Mouse (Mus musculus) C2C12 (cell line): Measurements from ENCODE around the gene Cacnb4. TPM values are rescaled to one million over a fixed set of nuclear protein-coding genes. Genes with fewer than 3 reads are reported as not detected.

ENCODE experiments used
- H3K27me3 ChIP-seq: one replicate; pipeline ENCODE4 v1.6.1; 2011; ENCODE audit not compliant: control insufficient read depth, insufficient read depth, insufficient read length
- H3K36me3 ChIP-seq: one replicate; pipeline ENCODE4 v1.6.1; 2011; ENCODE audit not compliant: control insufficient read depth, insufficient read depth
- H3K4me3 ChIP-seq: one replicate; pipeline ENCODE4 v1.5.1; 2011; ENCODE audit warnings: mild to moderate bottlenecking, control low read depth; ENCODE audit not compliant: poor library complexity, insufficient read depth, severe bottlenecking
- H3K79me2 ChIP-seq: one replicate; pipeline ENCODE4 v1.6.1; 2011; ENCODE audit not compliant: control insufficient read depth, insufficient read depth
- H3K79me3 ChIP-seq: one replicate; pipeline ENCODE4 v1.6.1; 2011; ENCODE audit warnings: low read depth, control low read depth
- H3ac ChIP-seq: one replicate; pipeline ENCODE3; 2011; ENCODE audit warnings: low read depth; ENCODE audit not compliant: control insufficient read depth, insufficient read length
- CEBPB ChIP-seq: IDR thresholded peaks from one replicate; pipeline ENCODE4 v1.6.1; 2011; ENCODE audit warnings: low read depth, mild to moderate bottlenecking, control low read depth, moderate library complexity
- CTCF ChIP-seq: IDR thresholded peaks from one replicate; pipeline ENCODE4 v1.5.1; 2011; ENCODE audit not compliant: control insufficient read depth, insufficient read depth, insufficient read length
- FOSL1 ChIP-seq: IDR thresholded peaks from one replicate; pipeline ENCODE4 v1.8.0; 2011; ENCODE audit warnings: mild to moderate bottlenecking, low read length; ENCODE audit not compliant: poor library complexity, insufficient read depth, severe bottlenecking
- MAX ChIP-seq: IDR thresholded peaks from one replicate; pipeline ENCODE4 v1.6.1; 2011; ENCODE audit warnings: mild to moderate bottlenecking, control low read depth
- MYOD1 ChIP-seq: IDR thresholded peaks from one replicate; pipeline ENCODE4 v1.6.1; 2011; ENCODE audit warnings: low read depth; ENCODE audit not compliant: control insufficient read depth, insufficient read length
- MYOG ChIP-seq: IDR thresholded peaks from one replicate; pipeline ENCODE4 v1.6.1; 2011; ENCODE audit not compliant: control insufficient read depth, insufficient read length; ENCODE audit errors: extremely low read depth
- USF1 ChIP-seq: IDR thresholded peaks from one replicate; pipeline ENCODE4 v1.6.1; 2011; ENCODE audit warnings: low read depth, mild to moderate bottlenecking, control low read depth, moderate library complexity
- polyA plus RNA-seq: library from polyadenylated mRNA; unstranded; fragments of >200 nt; fragmentation: generic; extraction: Trizol; gene quantifications from one replicate; pipeline ENCODE4 v1.2.1, GENCODE M21; 2012; ENCODE audit warnings: missing spikeins

Cacnb4 gene
- polyA plus RNA-seq, 1 experiment = 0.01 TPM

DNA sequence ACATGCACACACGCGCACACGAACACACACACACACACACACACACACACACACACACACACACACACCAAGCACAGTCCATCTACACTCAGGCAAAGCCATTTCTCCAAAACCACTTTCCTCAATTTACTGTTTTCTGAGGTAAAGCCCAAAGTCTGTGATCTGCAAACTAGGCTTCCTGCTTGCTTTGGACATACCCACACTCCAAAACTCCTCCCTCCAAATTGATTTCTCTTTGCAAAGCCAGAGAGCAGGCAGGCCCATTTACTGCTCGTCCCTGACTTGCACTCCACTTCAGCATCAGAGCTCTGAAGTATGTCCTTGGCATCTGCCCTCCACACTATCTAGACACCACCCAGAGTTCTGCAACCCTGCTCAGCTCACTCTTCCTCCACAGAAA, 958 bp upstream of the Cacnb4 start:
- Histone ChIP-seq H3K36me3 (no peaks in the 10 kb centered on the region), H3K27me3 (peaks cover 29% of the 10 kb centered on the region), H3K4me3 (no peak overlapping the region), H3ac (no peak overlapping the region), H3K79me3 (no peaks in the 10 kb centered on the region), H3K79me2 (no peaks in the 10 kb centered on the region)
- TF ChIP-seq MYOD1 (no peak), CTCF (no peak), USF1 (no peak), FOSL1 (no peak), MYOG (no peak), CEBPB (no peak), MAX (no peak)

DNA sequence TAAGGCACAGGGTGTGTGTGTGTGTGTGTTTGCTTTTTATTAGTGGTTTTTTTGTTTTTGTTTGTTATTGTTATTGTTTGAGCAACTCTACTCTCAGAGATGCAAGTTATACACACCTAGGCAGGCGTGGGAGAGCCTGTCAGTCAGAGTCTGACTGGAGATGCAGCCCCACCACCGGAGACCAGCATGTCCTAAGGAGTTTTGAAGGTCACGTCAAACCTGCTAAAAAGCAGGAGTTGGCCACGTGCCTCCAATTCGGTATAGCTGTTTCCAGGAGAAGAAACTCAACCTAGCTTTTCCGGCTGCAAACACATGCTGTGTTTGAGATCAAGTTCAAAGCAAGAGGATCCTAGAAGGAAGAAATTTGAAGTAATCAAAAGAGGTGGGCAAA, 277 bp upstream of the Cacnb4 start:
- Histone ChIP-seq H3K4me3 (no peak overlapping the region), H3K79me2 (no peaks in the 10 kb centered on the region), H3ac (no peak overlapping the region), H3K27me3 (peaks cover 29% of the 10 kb centered on the region), H3K79me3 (no peaks in the 10 kb centered on the region), H3K36me3 (no peaks in the 10 kb centered on the region)
- no peak for TF ChIP-seq MYOD1
- no peak for TF ChIP-seq FOSL1

DNA sequence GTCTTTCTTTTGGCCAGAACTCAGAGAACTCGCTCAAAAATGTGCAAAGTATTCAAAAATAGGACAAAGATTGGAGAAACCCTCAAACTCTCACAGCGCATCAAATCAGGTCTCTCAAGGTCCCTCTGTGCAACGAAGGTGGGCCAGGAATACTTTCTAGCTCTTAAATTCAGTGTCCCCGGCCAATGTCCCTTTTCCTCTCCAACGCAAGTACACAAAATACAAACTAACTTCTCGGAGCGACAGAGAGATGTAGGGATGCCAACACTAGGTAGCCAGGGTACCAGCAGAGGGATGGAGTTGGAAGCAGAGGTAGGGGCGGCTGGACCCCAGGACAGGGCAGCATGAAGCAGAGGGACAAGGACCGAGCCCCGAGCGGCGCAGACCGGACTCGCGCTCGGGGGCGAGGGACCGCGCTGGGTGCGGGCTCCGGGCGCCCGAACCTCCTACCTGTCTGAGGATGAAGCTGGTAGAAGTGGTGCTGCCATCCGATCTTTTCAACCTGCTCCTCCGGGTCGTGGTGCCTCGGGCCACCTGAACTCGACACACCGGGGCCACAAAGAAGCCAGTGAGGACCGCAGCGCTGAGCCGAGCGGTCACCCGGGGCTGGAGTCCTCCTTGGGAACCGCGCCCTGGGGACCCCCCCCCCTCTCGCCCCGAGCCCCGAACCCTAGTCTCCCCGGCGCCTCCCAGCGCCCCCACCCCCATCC, 1.2 kb downstream of the Cacnb4 start:
- H3ac ChIP-seq = no peak overlapping the region
- no peaks in the 10 kb centered on the region for H3K79me2 ChIP-seq
- H3K27me3 ChIP-seq = peaks cover 32% of the 10 kb centered on the region
- no peaks in the 10 kb centered on the region for H3K36me3 ChIP-seq
- TF ChIP-seq MYOD1 (no peak), MYOG (no peak), FOSL1 (no peak)
- H3K79me3 ChIP-seq = no peaks in the 10 kb centered on the region
- no peak overlapping the region for H3K4me3 ChIP-seq

- TF ChIP-seq MYOG = no peak
- no peak for TF ChIP-seq USF1
- TF ChIP-seq MAX = no peak
- no peak for TF ChIP-seq CTCF
- no peak for TF ChIP-seq CEBPB
- no peak overlapping the region for H3K4me3 ChIP-seq
- no peaks in the 10 kb centered on the region for H3K36me3 ChIP-seq
- H3ac ChIP-seq = no peak overlapping the region
- H3K79me3 ChIP-seq = no peaks in the 10 kb centered on the region
- H3K27me3 ChIP-seq = peaks cover 32% of the 10 kb centered on the region
- no peaks in the 10 kb centered on the region for H3K79me2 ChIP-seq
These were observed 1.7 kb downstream of the Cacnb4 start for GRCm38 (mm10) chr2:52674886-52675277.

DNA sequence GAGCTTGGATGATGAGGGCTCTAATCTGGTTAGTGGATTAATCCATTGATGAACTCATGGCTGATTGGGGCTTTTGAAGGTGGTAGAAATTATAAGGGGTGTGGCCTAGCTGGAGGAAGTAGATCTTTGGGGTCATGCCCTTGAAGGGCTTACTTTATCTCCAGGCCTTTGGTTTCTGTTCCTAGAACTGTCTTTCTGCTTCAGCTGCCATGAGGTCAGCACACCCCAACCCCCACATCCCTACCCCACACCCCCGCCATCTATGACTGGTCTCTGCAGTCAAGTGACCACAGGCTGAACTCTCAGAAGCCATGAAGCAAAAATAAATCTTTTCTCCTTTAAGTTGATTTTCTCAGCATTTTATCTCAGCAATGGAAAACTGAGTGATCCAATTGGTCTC, 3.5 kb downstream of the Cacnb4 start:
- H3K27me3 ChIP-seq = peaks cover 32% of the 10 kb centered on the region

GRCm38 (mm10) chr2:52670733-52671132, 5.9 kb downstream of the Cacnb4 start:
- no peak overlapping the region for H3ac ChIP-seq

More for the DNA sequence above, 3.5 kb downstream of the Cacnb4 start:
- Histone ChIP-seq H3K79me2 (no peaks in the 10 kb centered on the region), H3K79me3 (no peaks in the 10 kb centered on the region), H3K4me3 (no peak overlapping the region), H3K36me3 (no peaks in the 10 kb centered on the region), H3ac (no peak overlapping the region)
- TF ChIP-seq MYOD1 (no peak), MAX (no peak), CTCF (no peak), USF1 (no peak), CEBPB (no peak), FOSL1 (no peak), MYOG (no peak)

More at GRCm38 (mm10) chr2:52670733-52671132, 5.9 kb downstream of the Cacnb4 start:
- H3K36me3 ChIP-seq = no peaks in the 10 kb centered on the region
- no peaks in the 10 kb centered on the region for H3K79me2 ChIP-seq
- H3K4me3 ChIP-seq = no peak overlapping the region
- TF ChIP-seq USF1 (no peak), MYOD1 (no peak), MAX (no peak), MYOG (no peak), CTCF (no peak), CEBPB (no peak), FOSL1 (no peak)
- H3K27me3 ChIP-seq = peaks cover 15% of the 10 kb centered on the region
- no peaks in the 10 kb centered on the region for H3K79me3 ChIP-seq
